In genomic region chr17:42884382-42884781, GRCm38 (mm10) we compare ENCODE assay signal across 14 mouse cellular contexts. TPM values are rescaled to one million over a fixed set of nuclear protein-coding genes. Genes with fewer than 3 reads are reported as not detected.
DNase-seq lines count a peak whose midpoint lies in the region; ATAC-seq and TF ChIP-seq lines count a peak whose summit lies in the region.
"Had no signal": no experiment of that assay in that cellular context is flagged by ENCODE, and none has a peak within 500 bp of the region (broad histone marks: within the 10 kb centered on the region; RNA-seq: fewer than 3 reads in every experiment).

No protein-coding gene starts in this region.

- 9% methylated on average over 4 of the region's 4 CpGs for WGBS in heart, embryonic 11.5 days (ENCODE audit: insufficient replicate concordance)
- WGBS in lung, embryonic 16.5 days = 16% methylated on average over 4 of the region's 4 CpGs
- 17% methylated on average over 4 of the region's 4 CpGs for WGBS in liver, embryonic 15.5 days (ENCODE audit: insufficient replicate concordance)

- no peaks in the 10 kb centered on the region for H3K36me3 ChIP-seq in heart, embryonic 11.5 days (ENCODE audit: control insufficient read depth, insufficient read depth, low read length)
- no peaks in the 10 kb centered on the region for H3K36me3 ChIP-seq in lung, embryonic 16.5 days (ENCODE audit: control insufficient read depth, insufficient read depth, low read length)
- H3K36me3 ChIP-seq in liver, embryonic 15.5 days (replicated peaks) = no peaks in the 10 kb centered on the region
- H3K36me3 ChIP-seq: embryonic facial prominence, embryonic 13.5 days; hindbrain, embryonic 12.5 days had no signal

- no peak overlapping the region for H3K4me2 ChIP-seq in heart, embryonic 11.5 days
- peak overlapping the region; percentile 45; the same call in 1 of the 2 replicates for H3K4me2 ChIP-seq in lung, embryonic 16.5 days (ENCODE audit: low read depth, low read length)
- peak overlapping the region; percentile 64 for H3K4me2 ChIP-seq in liver, embryonic 15.5 days
- H3K4me2 ChIP-seq: embryonic facial prominence, embryonic 13.5 days; forebrain, embryonic 13.5 days; hindbrain, embryonic 12.5 days had no signal

- no peak overlapping the region for H3K4me3 ChIP-seq in heart, embryonic 11.5 days (ENCODE audit: low read depth, low read length)
- H3K4me3 ChIP-seq in lung, embryonic 16.5 days (ENCODE audit: low read length) = no peak overlapping the region
- H3K4me3 ChIP-seq in liver, embryonic 15.5 days (replicated peaks) = peak overlapping the region; percentile 36
- no peak overlapping the region for H3K4me3 ChIP-seq in layer of hippocampus, adult 2 months
- H3K4me3 ChIP-seq: embryonic facial prominence, embryonic 13.5 days; forebrain, embryonic 13.5 days; hindbrain, embryonic 12.5 days had no signal

- H3K9ac ChIP-seq in heart, embryonic 11.5 days (ENCODE audit: low read depth, low read length) = no peak overlapping the region
- H3K9ac ChIP-seq in lung, embryonic 16.5 days (ENCODE audit: low read length) = no peak overlapping the region
- no peak overlapping the region for H3K9ac ChIP-seq in liver, embryonic 15.5 days
- H3K9ac ChIP-seq: embryonic facial prominence, embryonic 13.5 days; forebrain, embryonic 13.5 days; hindbrain, embryonic 12.5 days had no signal

- no peak for DNase-seq in heart, postnatal 10 days
- no peak for DNase-seq in lung, postnatal 25 days (ENCODE audit: low spot score)
- no peak for DNase-seq in layer of hippocampus, adult 2 months (ENCODE audit: low spot score in 2 of 2)
- no peak for DNase-seq in layer of hippocampus, postnatal 36 days
- DNase-seq in spleen, postnatal 10 days (ENCODE audit: low spot score in 2 of 2) = no peak
- DNase-seq: cerebellum, postnatal 10 days; kidney, adult 2 months; midbrain, embryonic 14.5 days had no signal

- no peaks in the 10 kb centered on the region for H3K27me3 ChIP-seq in heart, embryonic 11.5 days (ENCODE audit: control insufficient read depth, insufficient read depth, low read length)
- no peaks in the 10 kb centered on the region for H3K27me3 ChIP-seq in lung, embryonic 16.5 days (ENCODE audit: control insufficient read depth, insufficient read depth, low read depth, low read length)
- H3K27me3 ChIP-seq in liver, embryonic 15.5 days = no peaks in the 10 kb centered on the region
- H3K27me3 ChIP-seq: embryonic facial prominence, embryonic 13.5 days; forebrain, embryonic 13.5 days; hindbrain, embryonic 12.5 days had no signal

- intact Hi-C loops in heart, postnatal 10 days (cut with DNase I) = no loop called here

- TF ChIP-seq CTCF in layer of hippocampus, adult 2 months (conservative IDR thresholded peaks at IDR 0.05) = no peak

- H3K4me1 ChIP-seq in heart, embryonic 11.5 days (ENCODE audit: control insufficient read depth, insufficient read depth, low read length) = peaks cover 15% of the 10 kb centered on the region
- peaks cover 15% of the 10 kb centered on the region for H3K4me1 ChIP-seq in lung, embryonic 16.5 days (replicated peaks; ENCODE audit: control insufficient read depth, insufficient read depth, low read length)
- peaks cover 35% of the 10 kb centered on the region for H3K4me1 ChIP-seq in liver, embryonic 15.5 days (replicated peaks)
- H3K4me1 ChIP-seq: embryonic facial prominence, embryonic 13.5 days; forebrain, embryonic 13.5 days; hindbrain, embryonic 12.5 days had no signal

- 0 out of 2 replicates have a peak, but pooled peaks have one; percentile 27 for ATAC-seq in heart, embryonic 11.5 days (replicated peaks; ENCODE audit: insufficient number of reproducible peaks, low FRiP score, low TSS enrichment)
- no peak for ATAC-seq in lung, embryonic 16.5 days (ENCODE audit: low read depth)
- ATAC-seq in liver, embryonic 15.5 days (ENCODE audit: insufficient read depth) = peak; percentile 28
- ATAC-seq: forebrain, embryonic 13.5 days had no signal

- peak overlapping the region; percentile 79; the same call in 1 of the 2 replicates for H3K27ac ChIP-seq in heart, embryonic 11.5 days (ENCODE audit: low read depth, low read length)
- H3K27ac ChIP-seq in lung, embryonic 16.5 days (ENCODE audit: low read length) = peak overlapping the region; percentile 72
- peak overlapping the region; percentile 86 for H3K27ac ChIP-seq in liver, embryonic 15.5 days (replicated peaks)
- H3K27ac ChIP-seq in layer of hippocampus, adult 2 months = no peak overlapping the region
- H3K27ac ChIP-seq: forebrain, embryonic 13.5 days; hindbrain, embryonic 12.5 days had no signal

- H3K9me3 ChIP-seq in heart, embryonic 11.5 days (replicated peaks; ENCODE audit: control insufficient read depth, low read length) = no peaks in the 10 kb centered on the region
- no peaks in the 10 kb centered on the region for H3K9me3 ChIP-seq in lung, embryonic 16.5 days (ENCODE audit: control insufficient read depth, low read length)
- no peaks in the 10 kb centered on the region for H3K9me3 ChIP-seq in liver, embryonic 15.5 days (replicated peaks)
- H3K9me3 ChIP-seq: embryonic facial prominence, embryonic 13.5 days; forebrain, embryonic 13.5 days; hindbrain, embryonic 12.5 days had no signal

RNA-seq across cellular contexts. Expression of gene Cd2ap, which starts 7.9 kb away (rescaled TPM):
- polyA plus RNA-seq in heart, embryonic 11.5 days (2014; fragmentation: Nextera tagmentation; extraction: Ambion mirVana) = 17.8 and 20.7 TPM in 2 replicates
- 10 to 100 TPM; 36.1 to 36.5 TPM for total RNA-seq in heart, postnatal 10 days (2021)
- 24.2 TPM in 2 replicates for polyA plus RNA-seq in lung, embryonic 16.5 days (2015; fragmentation: Nextera tagmentation; extraction: Ambion mirVana)
- polyA plus RNA-seq in liver, embryonic 15.5 days (2015; fragmentation: Nextera tagmentation; extraction: Ambion mirVana) = 7.9 and 8.5 TPM in 2 replicates
- 10 to 100 TPM; 20.6 to 22.5 TPM for total RNA-seq in layer of hippocampus, adult 2 months (2021)
- 10 to 100 TPM; 19.8 to 23.6 TPM for total RNA-seq in layer of hippocampus, postnatal 36 days (2021)
